Mouse (Mus musculus): ENCODE measurements around the gene Tgm7. TPM values are rescaled to one million over a fixed set of nuclear protein-coding genes. Genes with fewer than 3 reads are reported as not detected.
A peak's percentile ranks its signal among the peaks of the same experiment; 100 is the strongest.

Gene Tgm7
- polyA plus RNA-seq, 1 experiment: not detected

- Histone ChIP-seq H3K4me1 (ENCODE audit: control insufficient read depth, insufficient read depth, low read length) (no peaks in the 10 kb centered on the region), H3K4me3 (replicated peaks; ENCODE audit: extremely low read depth, low read depth, low read length) (no peak overlapping the region)
- no peak for DNase-seq
- 73% methylated on average over 1 of the region's 1 CpGs for WGBS
- TF ChIP-seq POLR2A (IDR thresholded peaks at IDR 0.05; ENCODE audit: borderline replicate concordance, extremely low read depth, low read depth, low read length) (no peak), CTCF (IDR thresholded peaks at IDR 0.05; ENCODE audit: insufficient read depth, low read length) (no peak)
These were observed 27.0 kb downstream of the Tgm7 start for GRCm38 (mm10) chr2:121082626-121083025.

GRCm38 (mm10) chr2:121074747-121075146, 34.8 kb downstream of the Tgm7 start:
- 68% methylated on average over 7 of the region's 7 CpGs for WGBS

GRCm38 (mm10) chr2:121071871-121072270, 37.7 kb downstream of the Tgm7 start:
- no peak for TF ChIP-seq CTCF (IDR thresholded peaks at IDR 0.05; ENCODE audit: insufficient read depth, low read length)
- no peak for TF ChIP-seq POLR2A (IDR thresholded peaks at IDR 0.05; ENCODE audit: borderline replicate concordance, extremely low read depth, low read depth, low read length)
- 63% methylated on average over 6 of the region's 6 CpGs for WGBS
- no peaks in the 10 kb centered on the region; the same call in 1 of the 2 replicates for H3K4me1 ChIP-seq (ENCODE audit: control insufficient read depth, insufficient read depth, low read length)
- DNase-seq: peak; percentile 55
- no peak overlapping the region for H3K4me3 ChIP-seq (replicated peaks; ENCODE audit: extremely low read depth, low read depth, low read length)

More at GRCm38 (mm10) chr2:121074747-121075146, 34.8 kb downstream of the Tgm7 start:
- Histone ChIP-seq H3K4me1 (ENCODE audit: control insufficient read depth, insufficient read depth, low read length) (no peaks in the 10 kb centered on the region; the same call in 1 of the 2 replicates), H3K4me3 (replicated peaks; ENCODE audit: extremely low read depth, low read depth, low read length) (no peak overlapping the region)
- no peak for DNase-seq
- TF ChIP-seq POLR2A (IDR thresholded peaks at IDR 0.05; ENCODE audit: borderline replicate concordance, extremely low read depth, low read depth, low read length): no peak
- no peak for TF ChIP-seq CTCF (IDR thresholded peaks at IDR 0.05; ENCODE audit: insufficient read depth, low read length)

GRCm38 (mm10) chr2:121069506-121069905, 40.1 kb downstream of the Tgm7 start:
- no peak for DNase-seq
- H3K4me3 ChIP-seq (replicated peaks; ENCODE audit: extremely low read depth, low read depth, low read length): no peak overlapping the region
- 70% methylated on average over 6 of the region's 6 CpGs for WGBS
- no peak for TF ChIP-seq CTCF (IDR thresholded peaks at IDR 0.05; ENCODE audit: insufficient read depth, low read length)
- no peak for TF ChIP-seq POLR2A (IDR thresholded peaks at IDR 0.05; ENCODE audit: borderline replicate concordance, extremely low read depth, low read depth, low read length)
- no peaks in the 10 kb centered on the region; the same call in 1 of the 2 replicates for H3K4me1 ChIP-seq (ENCODE audit: control insufficient read depth, insufficient read depth, low read length)

- no peaks in the 10 kb centered on the region; the same call in 1 of the 2 replicates for H3K4me1 ChIP-seq (ENCODE audit: control insufficient read depth, insufficient read depth, low read length)
- TF ChIP-seq POLR2A (IDR thresholded peaks at IDR 0.05; ENCODE audit: borderline replicate concordance, extremely low read depth, low read depth, low read length) (no peak), CTCF (IDR thresholded peaks at IDR 0.05; ENCODE audit: insufficient read depth, low read length) (no peak)
- DNase-seq: no peak
- 54% methylated on average over 4 of the region's 4 CpGs for WGBS
- no peak overlapping the region for H3K4me3 ChIP-seq (replicated peaks; ENCODE audit: extremely low read depth, low read depth, low read length)
These were observed 42.5 kb downstream of the Tgm7 start for GRCm38 (mm10) chr2:121067116-121067515.

- H3K4me3 ChIP-seq (replicated peaks; ENCODE audit: extremely low read depth, low read depth, low read length): no peak overlapping the region
- TF ChIP-seq POLR2A (IDR thresholded peaks at IDR 0.05; ENCODE audit: borderline replicate concordance, extremely low read depth, low read depth, low read length): no peak
- TF ChIP-seq CTCF (IDR thresholded peaks at IDR 0.05; ENCODE audit: insufficient read depth, low read length): no peak
- WGBS: 65% methylated on average over 2 of the region's 2 CpGs
- DNase-seq: no peak
- no peaks in the 10 kb centered on the region for H3K4me1 ChIP-seq (ENCODE audit: control insufficient read depth, insufficient read depth, low read length)
These were observed 48.3 kb downstream of the Tgm7 start for GRCm38 (mm10) chr2:121061315-121061714.

GRCm38 (mm10) chr2:121057997-121058396, 51.6 kb downstream of the Tgm7 start:
- TF ChIP-seq POLR2A (IDR thresholded peaks at IDR 0.05; ENCODE audit: borderline replicate concordance, extremely low read depth, low read depth, low read length) (no peak), CTCF (IDR thresholded peaks at IDR 0.05; ENCODE audit: insufficient read depth, low read length) (no peak)
- 58% methylated on average over 6 of the region's 6 CpGs for WGBS
- Histone ChIP-seq H3K4me1 (ENCODE audit: control insufficient read depth, insufficient read depth, low read length) (no peaks in the 10 kb centered on the region), H3K4me3 (replicated peaks; ENCODE audit: extremely low read depth, low read depth, low read length) (no peak overlapping the region)
- no peak for DNase-seq

- H3K4me1 ChIP-seq (ENCODE audit: control insufficient read depth, insufficient read depth, low read length): no peaks in the 10 kb centered on the region
- WGBS: 83% methylated on average over 6 of the region's 6 CpGs
- H3K4me3 ChIP-seq (replicated peaks; ENCODE audit: extremely low read depth, low read depth, low read length): no peak overlapping the region
- no peak for DNase-seq
- TF ChIP-seq CTCF (IDR thresholded peaks at IDR 0.05; ENCODE audit: insufficient read depth, low read length) (no peak), POLR2A (IDR thresholded peaks at IDR 0.05; ENCODE audit: borderline replicate concordance, extremely low read depth, low read depth, low read length) (no peak)
These were observed 53.7 kb downstream of the Tgm7 start for GRCm38 (mm10) chr2:121055915-121056314.

- TF ChIP-seq CTCF (IDR thresholded peaks at IDR 0.05; ENCODE audit: insufficient read depth, low read length) (no peak), POLR2A (IDR thresholded peaks at IDR 0.05; ENCODE audit: borderline replicate concordance, extremely low read depth, low read depth, low read length) (no peak)
- 40% methylated on average over 2 of the region's 2 CpGs for WGBS
- H3K4me3 ChIP-seq (replicated peaks; ENCODE audit: extremely low read depth, low read depth, low read length): no peak overlapping the region
- no peaks in the 10 kb centered on the region for H3K4me1 ChIP-seq (ENCODE audit: control insufficient read depth, insufficient read depth, low read length)
- no peak for DNase-seq
These were observed 55.5 kb downstream of the Tgm7 start for GRCm38 (mm10) chr2:121054060-121054459.

GRCm38 (mm10) chr2:121052176-121052575, 57.4 kb downstream of the Tgm7 start:
- Histone ChIP-seq H3K4me3 (replicated peaks; ENCODE audit: extremely low read depth, low read depth, low read length) (no peak overlapping the region), H3K4me1 (ENCODE audit: control insufficient read depth, insufficient read depth, low read length) (no peaks in the 10 kb centered on the region)
- TF ChIP-seq CTCF (IDR thresholded peaks at IDR 0.05; ENCODE audit: insufficient read depth, low read length): no peak
- no peak for TF ChIP-seq POLR2A (IDR thresholded peaks at IDR 0.05; ENCODE audit: borderline replicate concordance, extremely low read depth, low read depth, low read length)
- no peak for DNase-seq
- WGBS: 87% methylated on average over 5 of the region's 5 CpGs
